Mouse (Mus musculus): Measurements from ENCODE around the gene Gstt1. TPM values are rescaled to one million over a fixed set of nuclear protein-coding genes. Genes with fewer than 3 reads are reported as not detected.

Gstt1 gene
- polyA plus RNA-seq, 1 experiment from 2014 or later = 7.6 TPM

GRCm38 (mm10) chr10:75780769-75781578 is 17.4 kb downstream of the Gstt1 start, which contains the start of the genes Gm20441 and Gstt3:
Gene Gm20441 (minus strand): TSS chr10:75780954.
Gene Gstt3 (minus strand): TSS chr10:75781414.
- H3K36me3 ChIP-seq (replicated peaks; ENCODE audit: control insufficient read depth, insufficient read depth, low read depth, low read length) = no peaks in the 10 kb centered on the region
- H3K4me1 ChIP-seq (ENCODE audit: control insufficient read depth, insufficient read depth, low read length) = no peaks in the 10 kb centered on the region
- peak within 1 kb of the TSS; percentile 46 for H3K9ac ChIP-seq (replicated peaks; ENCODE audit: low read length)
- no peak within 1 kb of the TSS for H3K27ac ChIP-seq (replicated peaks; ENCODE audit: low read depth, low read length)
- peak; percentile 79 for DNase-seq (ENCODE audit: low spot score)
- ATAC-seq (replicated peaks; ENCODE audit: insufficient number of reproducible peaks, low FRiP score, low TSS enrichment, low read depth) = peak; percentile 81
- H3K27me3 ChIP-seq (ENCODE audit: control insufficient read depth, insufficient read depth, low read length) = peaks cover 5% of the 10 kb centered on the region; the same call in 1 of the 2 replicates
- peak within 1 kb of the TSS; percentile 77 for H3K4me2 ChIP-seq (ENCODE audit: low read depth, low read length)
- peak within 1 kb of the TSS; percentile 35 for H3K4me3 ChIP-seq (ENCODE audit: low read depth, low read length)
- WGBS = 2% methylated on average over 28 of the region's 28 CpGs
- H3K9me3 ChIP-seq (replicated peaks; ENCODE audit: control insufficient read depth, low read length) = no peaks in the 10 kb centered on the region

DNA sequence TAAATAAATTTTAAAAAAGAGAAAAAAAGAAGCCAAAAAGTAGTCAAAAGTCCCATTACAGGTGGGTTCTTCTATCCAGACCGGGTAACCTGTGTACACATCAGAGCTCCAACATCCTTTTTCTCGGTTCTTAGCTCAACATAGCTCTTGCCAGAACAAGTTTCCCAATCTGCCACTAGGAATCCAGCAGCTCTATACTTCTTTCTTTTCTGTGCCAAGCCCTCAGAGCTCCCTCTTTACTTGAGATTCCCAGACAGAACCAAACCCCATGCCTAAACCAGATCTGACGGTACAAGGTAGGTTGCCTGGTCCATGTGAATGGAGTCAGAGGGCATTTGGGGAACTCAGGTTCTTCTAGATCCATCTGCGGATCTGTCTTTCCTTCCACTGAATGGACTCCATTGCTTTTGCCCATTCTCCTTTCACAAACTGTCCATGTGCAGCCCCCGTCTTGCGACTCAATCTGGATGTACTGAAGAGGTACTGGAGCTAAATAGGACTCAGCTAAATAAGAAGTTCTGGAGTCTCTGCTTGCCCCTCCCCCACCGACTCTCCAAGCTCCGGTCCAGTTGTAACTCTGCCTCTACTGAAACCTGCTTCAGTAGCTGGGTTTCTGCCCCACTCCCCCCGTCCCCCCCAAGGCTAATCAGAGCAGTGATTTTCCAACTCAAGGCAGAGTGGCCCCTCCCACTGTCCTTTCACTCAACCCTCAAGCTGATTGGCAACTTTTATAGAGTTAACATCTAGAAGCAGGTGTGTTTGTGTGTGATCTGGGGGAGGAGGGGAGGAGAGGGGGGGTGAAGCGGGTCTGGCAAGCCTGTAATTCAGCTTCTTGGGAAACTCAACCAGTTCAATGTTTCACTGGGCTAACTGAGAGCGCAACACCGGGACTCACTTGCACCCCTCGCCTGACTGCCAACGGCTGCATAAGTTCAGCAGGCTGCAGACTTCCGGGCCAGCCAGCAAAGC is 18.9 kb downstream of the Gstt1 start:
- peaks cover 5% of the 10 kb centered on the region; the same call in 1 of the 2 replicates for H3K27me3 ChIP-seq (ENCODE audit: control insufficient read depth, insufficient read depth, low read length)
- no peak overlapping the region for H3K27ac ChIP-seq (replicated peaks; ENCODE audit: low read depth, low read length)
- H3K4me2 ChIP-seq (ENCODE audit: low read depth, low read length) = peak overlapping the region; percentile 22; the same call in 1 of the 2 replicates
- no peak for ATAC-seq (replicated peaks; ENCODE audit: insufficient number of reproducible peaks, low FRiP score, low TSS enrichment, low read depth)
- H3K36me3 ChIP-seq (replicated peaks; ENCODE audit: control insufficient read depth, insufficient read depth, low read depth, low read length) = no peaks in the 10 kb centered on the region
- no peak overlapping the region for H3K4me3 ChIP-seq (ENCODE audit: low read depth, low read length)
- H3K4me1 ChIP-seq (ENCODE audit: control insufficient read depth, insufficient read depth, low read length) = no peaks in the 10 kb centered on the region
- 36% methylated on average over 15 of the region's 15 CpGs for WGBS
- no peaks in the 10 kb centered on the region for H3K9me3 ChIP-seq (replicated peaks; ENCODE audit: control insufficient read depth, low read length)
- DNase-seq (ENCODE audit: low spot score) = peak; percentile 38
- no peak overlapping the region for H3K9ac ChIP-seq (replicated peaks; ENCODE audit: low read length)

GRCm38 (mm10) chr10:75777885-75778284 is 20.5 kb downstream of the Gstt1 start:
- H3K36me3 ChIP-seq (replicated peaks; ENCODE audit: control insufficient read depth, insufficient read depth, low read depth, low read length) = no peaks in the 10 kb centered on the region
- H3K9ac ChIP-seq (replicated peaks; ENCODE audit: low read length) = no peak overlapping the region
- no peak for DNase-seq (ENCODE audit: low spot score)
- no peaks in the 10 kb centered on the region for H3K4me1 ChIP-seq (ENCODE audit: control insufficient read depth, insufficient read depth, low read length)
- peaks cover 5% of the 10 kb centered on the region; the same call in 1 of the 2 replicates for H3K27me3 ChIP-seq (ENCODE audit: control insufficient read depth, insufficient read depth, low read length)
- no peak overlapping the region for H3K4me2 ChIP-seq (ENCODE audit: low read depth, low read length)
- no peak overlapping the region for H3K27ac ChIP-seq (replicated peaks; ENCODE audit: low read depth, low read length)
- H3K4me3 ChIP-seq (ENCODE audit: low read depth, low read length) = no peak overlapping the region
- H3K9me3 ChIP-seq (replicated peaks; ENCODE audit: control insufficient read depth, low read length) = no peaks in the 10 kb centered on the region
- ATAC-seq (replicated peaks; ENCODE audit: insufficient number of reproducible peaks, low FRiP score, low TSS enrichment, low read depth) = no peak
- 73% methylated on average over 2 of the region's 2 CpGs for WGBS

DNA sequence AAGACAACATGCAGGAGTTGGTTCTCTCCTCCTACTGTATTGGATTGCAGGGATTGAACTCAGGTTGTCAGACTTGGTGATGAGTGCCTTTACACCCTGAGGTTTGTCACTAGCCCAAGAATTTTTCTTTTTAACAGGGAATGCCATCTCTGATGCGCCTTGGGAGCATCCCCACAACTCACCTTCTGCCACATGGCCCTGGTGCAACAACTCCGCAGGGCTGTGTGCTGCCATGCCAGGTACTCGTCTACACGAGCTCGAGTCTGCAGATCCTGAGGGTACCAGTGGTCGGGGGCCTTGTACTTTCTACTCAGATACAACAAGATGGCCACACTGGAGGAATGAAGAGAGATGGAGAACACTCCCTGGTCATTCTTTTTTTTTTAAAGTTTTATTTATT is 21.8 kb downstream of the Gstt1 start:
- Histone ChIP-seq H3K27me3 (ENCODE audit: control insufficient read depth, insufficient read depth, low read length) (peaks cover 5% of the 10 kb centered on the region; the same call in 1 of the 2 replicates), H3K9me3 (replicated peaks; ENCODE audit: control insufficient read depth, low read length) (no peaks in the 10 kb centered on the region), H3K27ac (replicated peaks; ENCODE audit: low read depth, low read length) (no peak overlapping the region), H3K4me1 (ENCODE audit: control insufficient read depth, insufficient read depth, low read length) (no peaks in the 10 kb centered on the region), H3K36me3 (replicated peaks; ENCODE audit: control insufficient read depth, insufficient read depth, low read depth, low read length) (no peaks in the 10 kb centered on the region), H3K4me3 (ENCODE audit: low read depth, low read length) (no peak overlapping the region), H3K9ac (replicated peaks; ENCODE audit: low read length) (no peak overlapping the region), H3K4me2 (ENCODE audit: low read depth, low read length) (no peak overlapping the region)
- DNase-seq (ENCODE audit: low spot score) (no peak), ATAC-seq (replicated peaks; ENCODE audit: insufficient number of reproducible peaks, low FRiP score, low TSS enrichment, low read depth) (no peak)
- WGBS = 88% methylated on average over 6 of the region's 6 CpGs

DNA sequence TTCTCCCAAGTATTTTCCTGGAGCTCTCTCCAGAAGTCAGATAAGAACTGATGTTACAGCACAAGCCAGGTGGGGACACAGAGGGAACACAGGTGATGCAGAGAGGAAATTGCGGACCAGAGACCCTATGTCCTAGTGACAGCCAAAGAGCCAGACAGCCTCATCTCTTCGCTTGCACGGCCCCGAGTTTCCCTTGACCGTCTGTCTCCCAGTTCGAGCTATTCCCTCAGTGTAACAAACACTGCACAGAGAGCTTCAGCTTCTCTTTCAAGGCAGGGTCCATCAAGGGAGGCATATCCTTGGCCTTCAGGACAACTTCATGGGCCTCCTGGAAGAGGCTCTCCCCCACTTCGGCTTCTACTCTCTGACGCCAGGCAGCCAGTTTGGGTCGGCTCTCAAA is 23.8 kb downstream of the Gstt1 start:
- DNase-seq (ENCODE audit: low spot score) (no peak), ATAC-seq (replicated peaks; ENCODE audit: insufficient number of reproducible peaks, low FRiP score, low TSS enrichment, low read depth) (no peak)
- H3K9ac ChIP-seq (replicated peaks; ENCODE audit: low read length) = no peak overlapping the region
- no peaks in the 10 kb centered on the region for H3K9me3 ChIP-seq (replicated peaks; ENCODE audit: control insufficient read depth, low read length)
- no peak overlapping the region for H3K4me2 ChIP-seq (ENCODE audit: low read depth, low read length)
- 90% methylated on average over 9 of the region's 9 CpGs for WGBS
- H3K4me1 ChIP-seq (ENCODE audit: control insufficient read depth, insufficient read depth, low read length) = no peaks in the 10 kb centered on the region
- H3K27ac ChIP-seq (replicated peaks; ENCODE audit: low read depth, low read length) = no peak overlapping the region
- no peaks in the 10 kb centered on the region for H3K27me3 ChIP-seq (ENCODE audit: control insufficient read depth, insufficient read depth, low read length)
- no peak overlapping the region for H3K4me3 ChIP-seq (ENCODE audit: low read depth, low read length)
- H3K36me3 ChIP-seq (replicated peaks; ENCODE audit: control insufficient read depth, insufficient read depth, low read depth, low read length) = no peaks in the 10 kb centered on the region

GRCm38 (mm10) chr10:75774102-75774501 is 24.3 kb downstream of the Gstt1 start:
- no peaks in the 10 kb centered on the region for H3K27me3 ChIP-seq (ENCODE audit: control insufficient read depth, insufficient read depth, low read length)
- DNase-seq (ENCODE audit: low spot score) (no peak), ATAC-seq (replicated peaks; ENCODE audit: insufficient number of reproducible peaks, low FRiP score, low TSS enrichment, low read depth) (no peak)
- H3K9ac ChIP-seq (replicated peaks; ENCODE audit: low read length) = no peak overlapping the region
- H3K36me3 ChIP-seq (replicated peaks; ENCODE audit: control insufficient read depth, insufficient read depth, low read depth, low read length) = no peaks in the 10 kb centered on the region
- 92% methylated on average over 5 of the region's 5 CpGs for WGBS
- H3K27ac ChIP-seq (replicated peaks; ENCODE audit: low read depth, low read length) = no peak overlapping the region
- H3K4me1 ChIP-seq (ENCODE audit: control insufficient read depth, insufficient read depth, low read length) = no peaks in the 10 kb centered on the region
- no peaks in the 10 kb centered on the region for H3K9me3 ChIP-seq (replicated peaks; ENCODE audit: control insufficient read depth, low read length)
- no peak overlapping the region for H3K4me2 ChIP-seq (ENCODE audit: low read depth, low read length)
- H3K4me3 ChIP-seq (ENCODE audit: low read depth, low read length) = no peak overlapping the region

GRCm38 (mm10) chr10:75772795-75773664 is 25.4 kb downstream of the Gstt1 start, which contains the start of gene Ddt:
Gene Ddt (minus strand): TSS chr10:75773414.
- peak; percentile 93 for ATAC-seq (replicated peaks; ENCODE audit: insufficient number of reproducible peaks, low FRiP score, low TSS enrichment, low read depth)
- H3K27ac ChIP-seq (replicated peaks; ENCODE audit: low read depth, low read length) = no peak within 1 kb of the TSS
- 1% methylated on average over 44 of the region's 47 CpGs for WGBS

More at GRCm38 (mm10) chr10:75772795-75773664, 25.4 kb downstream of the Gstt1 start, which contains the start of gene Ddt:
- Histone ChIP-seq H3K4me3 (ENCODE audit: low read depth, low read length) (peak within 1 kb of the TSS; percentile 52), H3K9me3 (replicated peaks; ENCODE audit: control insufficient read depth, low read length) (no peaks in the 10 kb centered on the region), H3K4me1 (ENCODE audit: control insufficient read depth, insufficient read depth, low read length) (no peaks in the 10 kb centered on the region), H3K4me2 (ENCODE audit: low read depth, low read length) (peak within 1 kb of the TSS; percentile 85), H3K9ac (replicated peaks; ENCODE audit: low read length) (peak within 1 kb of the TSS; percentile 59), H3K36me3 (replicated peaks; ENCODE audit: control insufficient read depth, insufficient read depth, low read depth, low read length) (no peaks in the 10 kb centered on the region), H3K27me3 (ENCODE audit: control insufficient read depth, insufficient read depth, low read length) (no peaks in the 10 kb centered on the region)
- DNase-seq (ENCODE audit: low spot score) = peak; percentile 94

Data from embryonic facial prominence, embryonic 11.5 days (tissue).